Mouse (Mus musculus) small intestine, adult 2 months (tissue): ENCODE measurements around the gene Plxdc2.

Experiments
- CTCF ChIP-seq: fragments of 200-500 bp; IDR thresholded peaks from 2 replicates; pipeline ENCODE4 v1.5.1; 2012; ENCODE audit warnings: low read depth, mild to moderate bottlenecking, control low read depth, inconsistent platforms, low read length, moderate library complexity, mixed read lengths; ENCODE audit not compliant: insufficient replicate concordance, insufficient read length; ENCODE audit errors: extremely low read depth
- POLR2A ChIP-seq: fragments of 200-500 bp; IDR thresholded peaks from 2 replicates; pipeline ENCODE4 v1.6.1; 2012; ENCODE audit warnings: low read depth, mild to moderate bottlenecking, control low read depth, inconsistent platforms, low read length, moderate library complexity

GRCm38 (mm10) chr2:16356921-16357837, 1.1 kb downstream of the Plxdc2 start:
- TF ChIP-seq CTCF (no peak), POLR2A (no peak)
